Mouse (Mus musculus): ENCODE data around the gene Ccdc88a.
A peak's percentile ranks its signal among the peaks of the same experiment; 100 is the strongest.

The Ccdc88a gene

GRCm38 (mm10) chr11:29373396-29374273 is at the start of gene Ccdc88a:
TSS of gene Ccdc88a (plus strand) at chr11:29373658.
- DNase-seq (ENCODE audit: low read depth, low spot score) = peak; percentile 98

GRCm38 (mm10) chr11:29335505-29335904 is 38.0 kb upstream of the Ccdc88a start:
- no peak for DNase-seq (ENCODE audit: low read depth, low spot score)

GRCm38 (mm10) chr11:29341259-29341658 is 32.2 kb upstream of the Ccdc88a start:
- no peak for DNase-seq (ENCODE audit: low read depth, low spot score)

- DNase-seq (ENCODE audit: low read depth, low spot score) = no peak
Measured at GRCm38 (mm10) chr11:29344891-29345657, 28.4 kb upstream of the Ccdc88a start.

GRCm38 (mm10) chr11:29345673-29346286 is 27.7 kb upstream of the Ccdc88a start:
- DNase-seq (ENCODE audit: low read depth, low spot score) = no peak

GRCm38 (mm10) chr11:29350891-29351290 is 22.6 kb upstream of the Ccdc88a start:
- no peak for DNase-seq (ENCODE audit: low read depth, low spot score)

GRCm38 (mm10) chr11:29352214-29352613 is 21.2 kb upstream of the Ccdc88a start:
- no peak for DNase-seq (ENCODE audit: low read depth, low spot score)

- DNase-seq (ENCODE audit: low read depth, low spot score) = no peak
Measured at GRCm38 (mm10) chr11:29368161-29368560, 5.3 kb upstream of the Ccdc88a start.

GRCm38 (mm10) chr11:29373050-29373395 is 435 bp upstream of the Ccdc88a start:
- no peak for DNase-seq (ENCODE audit: low read depth, low spot score)

GRCm38 (mm10) chr11:29374274-29374656 is 807 bp downstream of the Ccdc88a start:
- DNase-seq (ENCODE audit: low read depth, low spot score) = no peak

- DNase-seq (ENCODE audit: low read depth, low spot score) = no peak
Measured at GRCm38 (mm10) chr11:29376635-29377034, 3.2 kb downstream of the Ccdc88a start.

GRCm38 (mm10) chr11:29378751-29379150 is 5.3 kb downstream of the Ccdc88a start:
- no peak for DNase-seq (ENCODE audit: low read depth, low spot score)

- DNase-seq (ENCODE audit: low read depth, low spot score) = no peak
Measured at GRCm38 (mm10) chr11:29383493-29383892, 10.0 kb downstream of the Ccdc88a start.

- no peak for DNase-seq (ENCODE audit: low read depth, low spot score)
Measured at GRCm38 (mm10) chr11:29384001-29384400, 10.5 kb downstream of the Ccdc88a start.

GRCm38 (mm10) chr11:29384617-29385016 is 11.2 kb downstream of the Ccdc88a start:
- DNase-seq (ENCODE audit: low read depth, low spot score) = no peak

- no peak for DNase-seq (ENCODE audit: low read depth, low spot score)
Measured at GRCm38 (mm10) chr11:29389913-29390312, 16.5 kb downstream of the Ccdc88a start.

GRCm38 (mm10) chr11:29395135-29395746 is 21.8 kb downstream of the Ccdc88a start:
- no peak for DNase-seq (ENCODE audit: low read depth, low spot score)

GRCm38 (mm10) chr11:29400374-29400773 is 26.9 kb downstream of the Ccdc88a start:
- DNase-seq (ENCODE audit: low read depth, low spot score) = no peak

GRCm38 (mm10) chr11:29406292-29406691 is 32.8 kb downstream of the Ccdc88a start:
- DNase-seq (ENCODE audit: low read depth, low spot score) = no peak

GRCm38 (mm10) chr11:29423496-29423895 is 50.0 kb downstream of the Ccdc88a start:
- DNase-seq (ENCODE audit: low read depth, low spot score) = no peak

- DNase-seq (ENCODE audit: low read depth, low spot score) = no peak
Measured at GRCm38 (mm10) chr11:29428774-29429173, 55.3 kb downstream of the Ccdc88a start.

GRCm38 (mm10) chr11:29431011-29431410 is 57.6 kb downstream of the Ccdc88a start:
- no peak for DNase-seq (ENCODE audit: low read depth, low spot score)
